27 mouse cellular contexts compared by ENCODE assay signal in genomic region chr2:74506439-74506838, GRCm38 (mm10).
DNase-seq lines count a peak whose midpoint lies in the region; ATAC-seq lines count a peak whose summit lies in the region.
"Had no signal": no experiment of that assay in that cellular context is flagged by ENCODE, and none has a peak within 500 bp of the region (broad histone marks: within the 10 kb centered on the region; RNA-seq: fewer than 3 reads in every experiment).

No protein-coding gene starts in this region.

- no peak overlapping the region for H3K27ac ChIP-seq in forebrain, embryonic 14.5 days (ENCODE audit: low read depth, low read length)
- H3K27ac ChIP-seq in forebrain, embryonic 11.5 days (ENCODE audit: low read depth, low read length), result no peak overlapping the region
- no peak overlapping the region for H3K27ac ChIP-seq in hindbrain, embryonic 16.5 days (ENCODE audit: low read depth, low read length)
- H3K27ac ChIP-seq in hindbrain, embryonic 11.5 days (ENCODE audit: low read depth, low read length), result no peak overlapping the region
- no peak overlapping the region for H3K27ac ChIP-seq in midbrain, embryonic 16.5 days (ENCODE audit: low read length)
- no peak overlapping the region for H3K27ac ChIP-seq in midbrain, embryonic 15.5 days
- H3K27ac ChIP-seq: liver, embryonic 14.5 days; macrophage; neural tube, embryonic 15.5 days had no signal

- H3K4me3 ChIP-seq in forebrain, embryonic 14.5 days (ENCODE audit: low read depth, low read length), result no peak overlapping the region
- no peak overlapping the region for H3K4me3 ChIP-seq in forebrain, embryonic 11.5 days (ENCODE audit: low read depth, low read length)
- H3K4me3 ChIP-seq in hindbrain, embryonic 16.5 days (ENCODE audit: low read length), result no peak overlapping the region
- no peak overlapping the region for H3K4me3 ChIP-seq in hindbrain, embryonic 11.5 days (ENCODE audit: low read depth, low read length)
- H3K4me3 ChIP-seq in midbrain, embryonic 16.5 days (ENCODE audit: low read depth, low read length), result no peak overlapping the region
- no peak overlapping the region for H3K4me3 ChIP-seq in midbrain, embryonic 15.5 days
- H3K4me3 ChIP-seq: heart, embryonic 12.5 days; neural tube, embryonic 15.5 days had no signal

- H3K36me3 ChIP-seq in forebrain, embryonic 14.5 days (ENCODE audit: control insufficient read depth, insufficient read depth, low read length), result no peaks in the 10 kb centered on the region
- no peaks in the 10 kb centered on the region for H3K36me3 ChIP-seq in forebrain, embryonic 11.5 days (ENCODE audit: control insufficient read depth, insufficient read depth, low read length)
- no peaks in the 10 kb centered on the region for H3K36me3 ChIP-seq in hindbrain, embryonic 16.5 days (ENCODE audit: control insufficient read depth, insufficient read depth, low read length)
- no peaks in the 10 kb centered on the region for H3K36me3 ChIP-seq in hindbrain, embryonic 11.5 days (ENCODE audit: control insufficient read depth, insufficient read depth, low read length)
- H3K36me3 ChIP-seq in midbrain, embryonic 16.5 days (ENCODE audit: control insufficient read depth, insufficient read depth, low read length), result no peaks in the 10 kb centered on the region
- no peaks in the 10 kb centered on the region for H3K36me3 ChIP-seq in midbrain, embryonic 15.5 days (replicated peaks)
- H3K36me3 ChIP-seq: heart, embryonic 12.5 days; neural tube, embryonic 15.5 days had no signal

- no peaks in the 10 kb centered on the region for H3K27me3 ChIP-seq in forebrain, embryonic 14.5 days (replicated peaks; ENCODE audit: control insufficient read depth, insufficient read depth, low read length)
- no peaks in the 10 kb centered on the region for H3K27me3 ChIP-seq in forebrain, embryonic 11.5 days (ENCODE audit: control insufficient read depth, insufficient read depth, low read length)
- no peaks in the 10 kb centered on the region for H3K27me3 ChIP-seq in hindbrain, embryonic 16.5 days (replicated peaks; ENCODE audit: control insufficient read depth, insufficient read depth, low read length)
- H3K27me3 ChIP-seq in hindbrain, embryonic 11.5 days (ENCODE audit: control insufficient read depth, insufficient read depth, low read length), result no peaks in the 10 kb centered on the region
- H3K27me3 ChIP-seq in midbrain, embryonic 16.5 days (ENCODE audit: control insufficient read depth, insufficient read depth, low read depth, low read length), result no peaks in the 10 kb centered on the region
- no peaks in the 10 kb centered on the region for H3K27me3 ChIP-seq in midbrain, embryonic 15.5 days (replicated peaks)
- H3K27me3 ChIP-seq: heart, embryonic 12.5 days; neural tube, embryonic 15.5 days had no signal

- H3K9me3 ChIP-seq in forebrain, embryonic 14.5 days (replicated peaks; ENCODE audit: control insufficient read depth, low read length), result no peaks in the 10 kb centered on the region
- no peaks in the 10 kb centered on the region for H3K9me3 ChIP-seq in forebrain, embryonic 11.5 days (ENCODE audit: control insufficient read depth, low read length)
- no peaks in the 10 kb centered on the region for H3K9me3 ChIP-seq in hindbrain, embryonic 16.5 days (ENCODE audit: control insufficient read depth, low read length)
- H3K9me3 ChIP-seq in hindbrain, embryonic 11.5 days (ENCODE audit: control insufficient read depth, low read length), result no peaks in the 10 kb centered on the region
- no peaks in the 10 kb centered on the region for H3K9me3 ChIP-seq in midbrain, embryonic 16.5 days (replicated peaks; ENCODE audit: control insufficient read depth, low read length, poor library complexity, severe bottlenecking)
- no peaks in the 10 kb centered on the region for H3K9me3 ChIP-seq in midbrain, embryonic 15.5 days
- H3K9me3 ChIP-seq: heart, embryonic 12.5 days; neural tube, embryonic 15.5 days had no signal

- ATAC-seq in forebrain, embryonic 14.5 days, result peak; percentile 44; the same call in 1 of the 2 replicates
- ATAC-seq in forebrain, embryonic 11.5 days (replicated peaks; ENCODE audit: low FRiP score), result no peak
- ATAC-seq in hindbrain, embryonic 16.5 days, result peak; percentile 24; the same call in 1 of the 2 replicates
- no peak for ATAC-seq in hindbrain, embryonic 11.5 days (ENCODE audit: low FRiP score)
- ATAC-seq in midbrain, embryonic 16.5 days, result peak; percentile 45; the same call in 1 of the 2 replicates
- no peak for ATAC-seq in midbrain, embryonic 15.5 days (replicated peaks)
- ATAC-seq: CD4-positive, CD25-positive, alpha-beta regulatory T cell, adult 4 months; intestine, postnatal 0 days had no signal

- peak; percentile 10 for DNase-seq in forebrain, embryonic 14.5 days (ENCODE audit: low spot score)
- DNase-seq in forebrain, embryonic 11.5 days (ENCODE audit: low spot score), result no peak
- DNase-seq in hindbrain, embryonic 11.5 days (ENCODE audit: low spot score), result no peak
- no peak for DNase-seq in gastrocnemius, postnatal 25 days
- DNase-seq: adrenal gland, postnatal 25 days; cerebellum, adult 9-10 months; gastrocnemius, postnatal 14 days; heart, adult 18-20 months; heart, postnatal 4 days; kidney, adult 9 months; kidney, postnatal 10 days; layer of hippocampus, postnatal 36 days; liver; lung, adult 2 months; lung, postnatal 10 days; right cerebral cortex, adult 18-20 months; spleen, adult 18-20 months; thymus, postnatal 14 days had no signal

- H3K9ac ChIP-seq in forebrain, embryonic 14.5 days (ENCODE audit: low read length), result no peak overlapping the region
- no peak overlapping the region for H3K9ac ChIP-seq in forebrain, embryonic 11.5 days (ENCODE audit: low read length)
- no peak overlapping the region for H3K9ac ChIP-seq in hindbrain, embryonic 16.5 days (ENCODE audit: low read depth, low read length)
- H3K9ac ChIP-seq in hindbrain, embryonic 11.5 days (ENCODE audit: low read depth, low read length), result no peak overlapping the region
- H3K9ac ChIP-seq in midbrain, embryonic 16.5 days (ENCODE audit: low read depth, low read length), result no peak overlapping the region
- H3K9ac ChIP-seq in midbrain, embryonic 15.5 days, result no peak overlapping the region
- H3K9ac ChIP-seq: heart, embryonic 12.5 days; liver, embryonic 14.5 days; neural tube, embryonic 15.5 days had no signal

- WGBS in forebrain, embryonic 14.5 days, result 33% methylated on average over 8 of the region's 8 CpGs
- 43% methylated on average over 8 of the region's 8 CpGs for WGBS in forebrain, embryonic 11.5 days
- 28% methylated on average over 8 of the region's 8 CpGs for WGBS in hindbrain, embryonic 16.5 days
- 49% methylated on average over 8 of the region's 8 CpGs for WGBS in hindbrain, embryonic 11.5 days
- WGBS in midbrain, embryonic 16.5 days, result 41% methylated on average over 8 of the region's 8 CpGs
- WGBS in midbrain, embryonic 15.5 days, result 45% methylated on average over 8 of the region's 8 CpGs

- no peak overlapping the region for H3K4me2 ChIP-seq in forebrain, embryonic 14.5 days (ENCODE audit: low read length)
- no peak overlapping the region for H3K4me2 ChIP-seq in forebrain, embryonic 11.5 days (ENCODE audit: low read depth, low read length, severe bottlenecking)
- H3K4me2 ChIP-seq in hindbrain, embryonic 16.5 days (ENCODE audit: low read length), result no peak overlapping the region
- H3K4me2 ChIP-seq in hindbrain, embryonic 11.5 days (replicated peaks; ENCODE audit: low read depth, low read length), result no peak overlapping the region
- no peak overlapping the region for H3K4me2 ChIP-seq in midbrain, embryonic 16.5 days (ENCODE audit: low read length)
- no peak overlapping the region for H3K4me2 ChIP-seq in midbrain, embryonic 15.5 days
- H3K4me2 ChIP-seq: heart, embryonic 12.5 days; neural tube, embryonic 15.5 days had no signal

- no peaks in the 10 kb centered on the region for H3K4me1 ChIP-seq in forebrain, embryonic 14.5 days (ENCODE audit: control insufficient read depth, insufficient read depth, low read length)
- no peaks in the 10 kb centered on the region for H3K4me1 ChIP-seq in forebrain, embryonic 11.5 days (replicated peaks; ENCODE audit: control insufficient read depth, insufficient read depth, low read length)
- no peaks in the 10 kb centered on the region for H3K4me1 ChIP-seq in hindbrain, embryonic 16.5 days (ENCODE audit: control insufficient read depth, insufficient read depth, low read depth, low read length)
- H3K4me1 ChIP-seq in hindbrain, embryonic 11.5 days (replicated peaks; ENCODE audit: control insufficient read depth, insufficient read depth, low read length), result no peaks in the 10 kb centered on the region; the same call in 1 of the 2 replicates
- no peaks in the 10 kb centered on the region for H3K4me1 ChIP-seq in midbrain, embryonic 16.5 days (ENCODE audit: control insufficient read depth, insufficient read depth, low read length)
- H3K4me1 ChIP-seq in midbrain, embryonic 15.5 days, result no peaks in the 10 kb centered on the region
- H3K4me1 ChIP-seq: heart, embryonic 12.5 days; neural tube, embryonic 15.5 days had no signal

Comparison
In these comparisons a context has a peak if more than half of its experiments do, and no peak if none do; other contexts are left out.
1. ATAC-seq: peak in forebrain, embryonic 14.5 days (single experiment), hindbrain, embryonic 16.5 days (single experiment) and midbrain, embryonic 16.5 days (single experiment); none in forebrain, embryonic 11.5 days (single experiment), hindbrain, embryonic 11.5 days (single experiment) and midbrain, embryonic 15.5 days (single experiment).